Mouse (Mus musculus): Measurements from ENCODE around the gene Masp1.

DNA sequence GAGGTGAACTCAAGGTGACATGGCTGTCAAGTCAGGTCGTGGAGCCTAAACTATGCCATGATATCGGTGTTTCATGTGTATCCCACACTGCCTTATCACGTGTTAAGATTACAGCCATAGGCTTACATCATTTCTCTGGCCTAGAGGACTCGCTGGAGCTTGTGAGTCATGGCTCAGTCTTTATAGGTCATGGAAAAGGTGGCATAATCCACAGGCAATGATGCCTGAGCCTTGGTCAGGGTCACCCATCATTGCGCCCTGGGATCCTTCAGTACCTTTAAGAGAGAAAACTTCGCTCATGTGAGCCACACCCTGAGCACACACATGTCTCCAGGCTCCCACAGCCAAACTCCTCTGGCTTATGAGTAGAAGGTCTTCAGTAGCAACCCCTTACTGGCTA lies 49.1 kb downstream of the Masp1 start:
- TF ChIP-seq CTCF (IDR thresholded peaks at IDR 0.05; ENCODE audit: control insufficient read depth, insufficient read depth, insufficient read length) (no peak), MYOD1 (IDR thresholded peaks at IDR 0.05; ENCODE audit: control insufficient read depth, insufficient read length, low read depth) (no peak), USF1 (IDR thresholded peaks at IDR 0.05; ENCODE audit: low read depth) (no peak), MAX (IDR thresholded peaks at IDR 0.05) (no peak)

Measured in C2C12 (cell line).